Mouse (Mus musculus): ENCODE results near the gene Nme7. TPM values are rescaled to one million over a fixed set of nuclear protein-coding genes. Genes with fewer than 3 reads are reported as not detected.

Nme7 gene
- 10 to 100 TPM; 13.2 to 19.8 TPM for total RNA-seq (2021)
- long read RNA-seq, experiment 1, partial matches to known transcripts, result 5 of 14 reads
- long read RNA-seq, experiment 1, other reads (novel, unspliced or antisense), result 5 of 14 reads
- long read RNA-seq, experiment 2, partial matches to known transcripts, result 2 of 4 reads
- long read RNA-seq, experiment 2, other reads (novel, unspliced or antisense), result 1 of 4 reads

- no peak for DNase-seq
Measured at GRCm38 (mm10) chr1:164303821-164304220, at the start of gene Nme7. Nme7 (plus strand) TSS chr1:164304121.

DNA sequence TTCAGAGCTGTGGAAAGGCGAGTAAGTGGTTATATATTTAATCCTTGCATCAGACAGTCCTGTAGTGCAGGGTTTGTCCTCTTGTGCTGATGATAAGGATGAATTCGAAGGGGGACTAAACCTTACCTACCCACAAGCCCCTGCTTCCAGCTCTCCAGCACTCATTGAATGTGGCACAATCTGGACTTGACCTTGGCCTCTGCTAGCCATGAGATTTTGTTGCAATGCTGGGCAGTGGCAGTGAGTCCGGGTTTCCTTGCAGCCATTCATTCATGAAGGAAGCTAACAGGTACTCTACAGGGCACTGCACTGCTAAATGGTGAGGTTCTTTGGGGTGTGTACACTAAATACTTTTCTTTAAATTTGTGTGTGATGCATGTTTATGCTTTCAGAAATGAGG lies 49.1 kb upstream of the Nme7 start:
- peak; percentile 37 to 53 for DNase-seq

- DNase-seq, result no peak
Measured at GRCm38 (mm10) chr1:164260171-164261028, 43.5 kb upstream of the Nme7 start.

- peak; percentile 68 to 71 for DNase-seq
Measured at GRCm38 (mm10) chr1:164261553-164261952, 42.4 kb upstream of the Nme7 start.

DNA sequence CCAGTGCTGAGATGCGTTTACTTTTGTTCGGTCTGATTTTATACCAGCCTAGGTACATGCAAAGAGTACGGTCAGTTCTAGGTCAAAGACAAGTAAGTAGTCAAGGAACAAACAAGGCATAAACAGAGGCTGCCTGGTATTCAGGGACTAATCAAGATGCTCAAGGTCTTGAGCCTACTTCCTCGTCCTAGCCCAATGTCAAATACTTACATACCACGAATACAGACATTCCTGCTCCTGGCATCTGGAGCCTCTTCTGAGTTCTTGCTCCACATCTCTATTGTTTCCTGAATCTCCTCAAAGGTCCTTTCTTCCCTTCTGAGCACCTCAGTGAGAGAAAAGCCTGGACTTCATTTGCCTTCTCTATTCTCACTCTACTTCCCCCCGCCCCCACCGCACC lies 33.0 kb upstream of the Nme7 start:
- DNase-seq, result no peak

DNA sequence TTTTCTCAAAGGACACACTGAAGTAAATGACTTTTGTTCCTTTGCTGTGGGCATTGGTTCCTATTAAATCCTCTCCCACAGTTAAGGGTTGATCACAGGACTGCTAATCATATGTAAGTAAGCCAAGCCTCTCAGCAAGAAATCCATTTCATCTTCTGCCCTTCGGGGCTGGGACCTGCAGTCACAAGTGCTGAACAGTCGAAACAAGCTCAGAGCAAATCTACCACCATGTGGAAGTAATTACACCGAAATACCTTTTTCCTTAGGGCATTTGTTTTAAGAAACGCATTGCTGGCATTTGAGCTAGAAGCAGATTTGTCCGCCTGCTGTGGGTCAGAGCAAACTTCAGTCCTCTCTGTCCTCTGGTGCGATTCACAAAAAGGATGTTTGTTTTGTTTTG lies 30.3 kb upstream of the Nme7 start:
- DNase-seq, result no peak

- DNase-seq, result peak; percentile 97 to 98
Measured at GRCm38 (mm10) chr1:164275455-164275954, 28.4 kb upstream of the Nme7 start, which contains the start of gene Ccdc181. Ccdc181 (plus strand) TSS chr1:164275585.

- DNase-seq, result no peak
Measured at GRCm38 (mm10) chr1:164276552-164276951, 27.4 kb upstream of the Nme7 start.

- DNase-seq, result no peak
Measured at GRCm38 (mm10) chr1:164279332-164279731, 24.6 kb upstream of the Nme7 start.

GRCm38 (mm10) chr1:164284007-164284406 lies 19.9 kb upstream of the Nme7 start:
- DNase-seq, result no peak

DNA sequence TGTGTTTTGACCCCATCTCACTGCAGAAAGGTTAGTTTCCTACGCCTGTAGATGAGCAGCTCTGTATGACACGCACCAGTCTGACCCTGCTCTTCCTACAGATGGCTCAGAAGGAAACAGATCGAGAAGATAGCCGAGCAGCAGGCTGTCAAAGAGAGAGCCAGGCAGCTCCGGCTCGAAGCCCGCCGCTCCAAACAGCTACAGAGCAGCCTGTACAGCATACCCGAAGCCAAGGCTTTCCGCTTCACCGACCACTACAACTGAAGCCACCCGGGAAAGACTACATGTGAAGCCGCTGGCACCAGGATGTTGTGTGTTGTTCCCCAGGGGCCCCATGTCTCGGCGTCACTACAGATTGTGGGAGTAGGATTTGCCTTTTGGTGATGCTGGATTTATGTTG lies 16.5 kb upstream of the Nme7 start:
- no peak for DNase-seq

GRCm38 (mm10) chr1:164292040-164292439 lies 11.9 kb upstream of the Nme7 start:
- DNase-seq, result peak in 1 of 2 experiments; percentile 12

DNA sequence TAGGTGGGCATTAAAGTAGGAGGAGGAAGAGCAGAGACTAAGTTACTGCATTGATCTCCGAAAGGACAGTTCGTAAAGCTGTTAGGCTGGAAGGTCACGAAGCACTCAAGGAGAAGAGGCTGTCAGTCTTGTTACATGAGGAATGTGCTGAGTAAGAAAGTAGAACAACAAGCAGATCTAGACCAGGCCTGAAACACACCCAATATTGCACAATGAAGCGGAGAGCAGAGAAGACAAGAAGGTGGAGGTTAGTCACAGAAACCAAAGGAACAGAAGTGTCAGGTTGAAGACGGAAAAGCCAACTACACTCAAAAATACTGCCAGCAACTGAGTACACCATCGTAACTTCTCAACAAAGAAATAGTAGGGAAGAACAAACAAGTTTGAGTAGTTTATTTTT lies 9.8 kb upstream of the Nme7 start:
- DNase-seq, result no peak

DNA sequence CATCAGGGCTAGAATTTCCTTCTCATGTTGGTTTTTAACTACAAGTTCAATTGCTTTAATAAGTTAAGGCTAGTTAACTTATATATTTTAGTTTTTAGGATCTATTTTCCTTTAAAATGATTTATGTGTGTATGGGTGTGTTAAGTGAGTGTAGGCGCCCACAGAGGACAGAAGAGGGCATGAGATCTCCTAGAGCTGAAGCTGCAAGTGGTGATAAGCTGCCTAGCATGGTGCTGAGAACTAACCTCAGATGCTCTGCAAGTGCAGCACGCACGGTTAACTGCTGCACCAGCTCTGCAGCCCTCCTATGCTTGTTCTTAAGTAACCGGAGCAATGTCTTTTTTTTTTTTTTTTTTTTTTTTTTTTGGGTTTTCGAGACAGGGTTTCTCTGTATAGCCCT lies 7.4 kb upstream of the Nme7 start:
- DNase-seq, result no peak

- no peak for DNase-seq
Measured at GRCm38 (mm10) chr1:164301949-164302348, 2.0 kb upstream of the Nme7 start.

DNA sequence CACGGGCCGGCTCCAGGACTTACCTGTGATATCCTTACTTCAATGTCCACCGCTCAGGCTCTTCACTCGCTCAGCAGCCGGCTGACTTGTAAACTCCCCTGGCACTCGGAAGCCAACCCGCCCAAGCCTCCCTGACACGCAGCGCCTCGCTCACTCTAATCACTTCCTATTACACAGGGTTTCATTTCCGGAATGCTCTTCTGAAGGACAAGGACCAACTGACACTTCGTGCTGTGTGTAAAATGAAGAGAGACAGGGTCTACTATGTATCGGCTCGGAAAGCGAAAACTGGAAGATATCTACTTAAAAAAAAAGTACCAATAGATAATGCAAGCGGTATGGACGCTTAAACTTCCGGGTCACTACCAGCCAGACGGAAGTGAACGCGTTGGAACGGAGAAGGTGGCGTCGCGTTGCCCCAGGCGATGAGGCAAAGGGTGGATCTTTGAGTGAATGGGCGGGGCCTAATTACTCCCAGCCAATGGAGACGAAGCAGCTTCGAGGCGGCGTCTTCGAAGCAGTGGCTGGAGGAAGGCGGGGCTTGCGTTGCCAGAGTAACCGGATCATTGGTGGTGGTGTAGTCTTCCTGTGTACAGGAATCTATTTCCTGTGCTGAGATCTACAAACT lies 3.3 kb downstream of the Nme7 start, which contains the start of gene Blzf1:
Gene Blzf1, minus strand, starts transcription at position 366 of the 628 bp plus-strand sequence.
- peak; percentile 98 for DNase-seq

- DNase-seq, result no peak
Measured at GRCm38 (mm10) chr1:164307922-164308321, 4.0 kb downstream of the Nme7 start.

GRCm38 (mm10) chr1:164314085-164314484 lies 10.2 kb downstream of the Nme7 start:
- no peak for DNase-seq

DNA sequence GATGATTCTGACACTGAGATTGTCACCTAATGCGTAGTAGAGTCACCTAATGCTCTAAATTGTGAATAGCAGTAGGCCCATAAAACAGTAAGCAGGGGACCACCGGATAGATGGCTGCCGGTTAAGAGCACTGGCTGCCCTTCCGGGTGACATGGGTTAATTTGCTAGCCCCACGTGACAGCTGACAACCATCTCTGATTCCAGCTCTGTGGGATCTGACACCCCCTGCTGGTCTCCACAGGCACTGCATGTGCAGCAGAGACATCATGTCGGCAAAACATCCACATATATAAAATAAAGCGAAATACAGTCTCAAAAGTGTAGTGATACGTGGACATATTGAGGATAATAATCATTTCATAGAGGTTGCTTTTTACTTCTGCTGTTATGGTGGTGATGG lies 11.3 kb downstream of the Nme7 start:
- peak; percentile 17 to 45 for DNase-seq

GRCm38 (mm10) chr1:164316697-164317096 lies 12.8 kb downstream of the Nme7 start:
- DNase-seq, result peak; percentile 71 to 79

- no peak for DNase-seq
Measured at GRCm38 (mm10) chr1:164317261-164317660, 13.3 kb downstream of the Nme7 start.

- no peak for DNase-seq
Measured at GRCm38 (mm10) chr1:164318474-164318873, 14.6 kb downstream of the Nme7 start.
